Mouse (Mus musculus): Measurements from ENCODE around the gene Lsamp.

GRCm38 (mm10) chr16:42059927-42060326 is 2075.8 kb downstream of the Lsamp start:
- no peak for TF ChIP-seq POLR2A (IDR thresholded peaks at IDR 0.05; ENCODE audit: control insufficient read depth, low read depth, low read length)
- TF ChIP-seq CTCF (IDR thresholded peaks at IDR 0.05; ENCODE audit: control insufficient read depth, insufficient read depth, insufficient replicate concordance, low read depth, low read length), result no peak
